Mouse (Mus musculus): ENCODE measurements around the gene Myof.

The Myof gene

GRCm38 (mm10) chr19:38042261-38042722 lies 1.1 kb downstream of the Myof start:
- no peak for DNase-seq (ENCODE audit: low read depth, low spot score)

GRCm38 (mm10) chr19:38038267-38038666 lies 5.1 kb downstream of the Myof start:
- no peak for DNase-seq (ENCODE audit: low read depth, low spot score)

GRCm38 (mm10) chr19:38035766-38036165 lies 7.6 kb downstream of the Myof start:
- DNase-seq (ENCODE audit: low read depth, low spot score) = no peak

DNA sequence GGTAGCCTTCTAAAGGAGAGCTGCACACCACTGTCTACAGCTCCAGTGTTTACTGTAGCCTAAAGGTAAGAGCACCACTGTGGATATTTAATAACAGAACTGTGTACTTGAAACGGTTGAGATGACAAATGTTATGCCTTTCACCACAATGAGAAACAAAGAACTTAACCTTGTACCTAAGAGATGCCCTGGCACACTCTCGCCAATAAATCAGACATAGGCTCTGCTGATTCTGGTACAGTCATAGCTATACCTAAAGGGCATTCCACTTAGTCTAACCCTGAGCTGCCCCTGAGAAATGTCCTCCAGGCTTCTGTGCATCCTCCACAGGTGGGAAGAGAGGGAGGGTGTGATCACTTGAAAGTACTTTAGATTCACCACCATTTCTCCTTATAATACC lies 8.7 kb downstream of the Myof start:
- DNase-seq (ENCODE audit: low read depth, low spot score) = no peak

GRCm38 (mm10) chr19:38033735-38034057 lies 9.7 kb downstream of the Myof start:
- no peak for DNase-seq (ENCODE audit: low read depth, low spot score)

DNA sequence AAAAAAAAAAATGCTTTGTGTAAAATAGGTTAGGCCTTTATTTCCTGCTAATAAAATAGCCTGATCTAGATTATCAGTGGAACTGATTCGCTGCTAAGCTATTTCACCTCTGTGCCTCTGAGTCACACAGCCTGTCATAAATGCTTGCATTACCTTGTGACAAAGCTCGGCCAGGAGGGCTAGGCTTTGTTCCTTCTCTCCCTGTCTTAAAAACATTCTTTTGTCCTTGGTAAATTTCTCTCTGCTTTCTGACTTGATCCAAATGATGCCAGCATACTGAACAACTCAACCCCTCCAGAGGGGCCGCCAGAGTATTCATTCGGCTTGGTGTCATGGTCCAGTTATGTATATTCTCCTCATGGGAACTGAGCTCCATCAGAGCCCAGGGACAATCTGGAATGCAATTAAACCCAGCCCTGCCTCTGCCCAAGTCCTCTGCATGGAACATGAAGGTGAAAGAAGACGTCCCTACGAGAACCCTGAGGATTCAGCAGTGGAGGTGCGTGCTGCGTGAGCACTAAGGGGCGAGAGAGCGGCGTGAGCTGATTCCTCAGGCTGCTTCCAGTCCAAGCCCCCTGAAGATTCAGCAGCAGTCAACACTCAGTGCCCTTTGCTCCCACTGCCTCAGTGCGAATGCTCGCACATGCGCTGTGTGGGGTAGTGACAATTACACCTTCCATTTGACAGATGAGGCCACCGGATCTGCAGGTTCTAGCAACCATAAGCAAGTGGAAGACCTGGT lies 10.2 kb downstream of the Myof start:
- no peak for DNase-seq (ENCODE audit: low read depth, low spot score)

DNA sequence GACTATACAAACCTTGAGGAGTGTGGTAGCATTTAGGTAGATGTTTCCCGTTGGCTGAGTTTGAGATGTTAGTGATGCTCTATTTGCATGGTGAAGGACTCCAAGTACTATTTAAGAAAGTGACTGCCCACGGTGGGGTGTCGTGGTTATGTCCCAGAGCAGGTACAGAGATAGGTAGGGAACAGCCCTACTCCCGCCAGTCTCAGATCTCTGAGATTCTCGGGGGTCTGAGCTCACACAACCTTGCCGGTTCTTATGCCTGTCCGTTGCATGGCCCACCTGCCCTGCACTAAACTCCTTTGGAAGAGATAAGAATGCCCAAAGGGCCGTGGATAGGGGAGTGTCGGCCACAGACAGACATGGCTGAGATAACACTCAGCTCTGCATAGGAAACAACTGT lies 12.2 kb downstream of the Myof start:
- no peak for DNase-seq (ENCODE audit: low read depth, low spot score)

DNA sequence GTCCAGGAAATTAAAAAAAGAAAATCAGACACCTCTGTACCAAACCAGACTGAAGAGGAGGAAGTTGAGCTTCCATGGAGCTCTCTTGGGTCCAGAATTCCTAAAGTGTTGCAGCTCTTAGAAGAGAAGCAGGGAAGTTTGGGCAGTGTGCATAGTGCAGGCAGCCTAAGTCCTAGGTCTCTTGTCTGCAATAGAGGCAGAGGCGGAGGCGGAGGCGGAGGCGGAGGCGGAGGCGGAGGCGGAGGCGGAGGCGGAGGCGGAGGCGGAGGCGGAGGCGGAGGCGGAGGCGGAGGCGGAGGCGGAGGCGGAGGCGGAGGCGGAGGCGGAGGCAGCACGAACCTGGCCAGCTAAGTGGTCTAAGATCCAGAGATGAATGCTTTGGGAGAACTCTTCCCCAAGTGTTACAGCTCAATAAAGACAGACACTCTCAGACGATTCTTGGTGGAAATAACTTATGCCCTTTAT lies 12.7 kb downstream of the Myof start:
- DNase-seq (ENCODE audit: low read depth, low spot score) = no peak

DNA sequence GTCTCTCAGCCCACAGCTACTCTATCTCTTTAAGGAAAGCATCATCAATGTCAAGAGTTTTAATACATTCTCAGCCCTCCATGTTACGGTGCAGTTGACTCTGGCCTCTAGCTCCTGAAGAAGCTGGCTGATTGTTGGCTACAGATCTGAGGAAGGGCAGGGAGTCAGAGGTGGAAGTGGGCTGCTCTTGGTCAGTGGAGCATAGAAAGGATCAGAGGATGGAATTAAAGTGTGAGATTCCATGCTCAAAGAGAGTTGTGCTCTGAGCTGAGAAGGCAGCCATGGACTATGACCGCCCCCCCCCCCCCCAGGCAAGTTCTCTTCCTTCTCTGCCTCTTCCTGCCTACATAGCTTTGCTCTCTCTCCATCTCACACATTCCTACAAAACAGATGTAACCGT lies 13.5 kb downstream of the Myof start:
- DNase-seq (ENCODE audit: low read depth, low spot score) = no peak

GRCm38 (mm10) chr19:38029292-38029691 lies 14.1 kb downstream of the Myof start:
- no peak for DNase-seq (ENCODE audit: low read depth, low spot score)

DNA sequence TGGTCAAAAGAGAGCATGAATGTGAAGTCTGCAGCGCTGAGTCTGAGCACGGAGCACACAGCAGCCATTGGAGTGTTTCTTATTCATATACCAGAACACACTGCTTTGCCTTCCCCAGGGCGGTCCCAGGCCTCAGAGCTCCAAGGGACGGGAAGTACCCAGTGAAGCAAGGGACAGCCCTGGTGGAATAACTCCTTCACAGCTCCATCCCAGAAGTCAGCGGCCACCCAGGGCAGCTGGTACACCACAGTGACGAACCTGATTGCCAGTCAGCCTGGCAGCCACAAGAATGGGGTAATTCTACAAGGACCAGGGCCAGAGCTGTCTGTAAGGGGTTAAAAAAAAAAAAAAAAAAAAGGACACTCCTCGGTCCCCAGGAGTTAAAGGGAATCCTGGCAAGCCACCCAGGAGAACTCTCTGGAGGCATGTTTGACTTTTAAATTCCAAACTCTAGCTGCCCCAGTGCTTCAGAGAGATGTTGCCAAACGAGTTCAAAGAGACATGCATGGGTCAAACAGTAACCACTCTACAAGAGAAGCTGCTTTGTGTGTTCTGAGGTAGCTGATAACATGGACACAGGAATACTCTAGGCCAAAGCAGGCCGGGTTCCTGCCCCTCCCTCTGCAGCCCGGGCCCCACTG lies 15.4 kb downstream of the Myof start:
- no peak for DNase-seq (ENCODE audit: low read depth, low spot score)

DNA sequence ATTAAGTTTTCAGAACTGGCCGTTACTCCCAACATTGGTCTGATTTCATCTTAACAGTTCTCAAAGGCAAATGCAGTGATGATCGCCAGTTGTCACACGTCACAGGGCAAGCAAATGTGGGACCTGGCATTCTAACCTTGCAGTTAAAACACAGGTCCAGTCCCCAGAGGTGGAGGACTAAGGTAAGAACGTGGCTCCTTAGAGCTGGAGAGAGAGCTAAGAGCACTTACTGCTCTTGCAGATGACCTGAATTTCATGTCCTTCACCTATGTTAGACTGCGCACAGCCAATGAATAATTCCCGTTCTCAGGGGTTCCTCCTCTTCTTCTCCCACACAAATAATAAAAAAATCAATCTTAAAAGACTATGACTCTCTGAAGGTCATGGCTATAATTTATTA lies 16.0 kb downstream of the Myof start:
- DNase-seq (ENCODE audit: low read depth, low spot score) = no peak

DNA sequence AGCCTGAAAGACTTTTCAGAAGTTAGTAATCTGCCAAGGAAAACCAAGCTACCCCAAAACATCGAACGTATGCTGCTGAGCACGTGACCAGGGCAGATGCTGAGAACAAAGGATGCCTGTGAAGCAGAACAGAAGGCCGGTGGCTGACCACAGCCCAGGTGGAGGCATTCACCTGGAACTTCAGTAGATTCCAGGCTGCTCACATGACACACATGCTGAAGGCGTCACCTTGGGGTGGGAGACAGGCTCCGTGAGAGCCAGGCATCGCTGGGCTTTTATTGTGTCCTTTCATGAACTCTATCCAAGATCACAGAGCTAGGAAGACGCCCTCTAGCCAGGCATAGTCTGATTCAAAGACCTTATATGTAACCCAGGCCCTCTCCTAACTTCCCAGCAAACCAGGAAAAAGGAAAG lies 17.2 kb downstream of the Myof start:
- no peak for DNase-seq (ENCODE audit: low read depth, low spot score)

GRCm38 (mm10) chr19:38025254-38026041 lies 17.9 kb downstream of the Myof start:
- DNase-seq (ENCODE audit: low read depth, low spot score) = no peak

GRCm38 (mm10) chr19:38023603-38024002 lies 19.8 kb downstream of the Myof start:
- no peak for DNase-seq (ENCODE audit: low read depth, low spot score)

DNA sequence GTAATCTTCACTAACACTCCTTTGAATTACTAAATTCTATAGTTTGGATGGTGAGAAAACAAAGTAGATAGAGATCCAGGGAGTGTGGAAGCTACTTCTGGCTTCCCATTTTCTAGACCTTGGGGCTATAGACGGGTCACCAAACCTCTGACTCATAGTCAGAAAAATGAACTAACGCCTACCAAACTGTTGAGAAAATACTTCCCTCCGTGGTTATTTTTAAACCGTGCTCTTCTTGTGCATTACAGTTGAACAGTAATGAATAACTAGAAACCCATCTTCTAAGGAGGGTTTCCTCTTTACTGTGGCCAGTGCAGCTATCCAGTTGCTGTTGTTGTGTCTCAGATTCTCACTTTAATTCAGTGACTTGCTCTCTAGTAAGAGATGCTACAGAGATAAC lies 20.7 kb downstream of the Myof start:
- DNase-seq (ENCODE audit: low read depth, low spot score) = no peak

- DNase-seq (ENCODE audit: low read depth, low spot score) = no peak
Measured at GRCm38 (mm10) chr19:38015873-38016254, 27.5 kb downstream of the Myof start.

DNA sequence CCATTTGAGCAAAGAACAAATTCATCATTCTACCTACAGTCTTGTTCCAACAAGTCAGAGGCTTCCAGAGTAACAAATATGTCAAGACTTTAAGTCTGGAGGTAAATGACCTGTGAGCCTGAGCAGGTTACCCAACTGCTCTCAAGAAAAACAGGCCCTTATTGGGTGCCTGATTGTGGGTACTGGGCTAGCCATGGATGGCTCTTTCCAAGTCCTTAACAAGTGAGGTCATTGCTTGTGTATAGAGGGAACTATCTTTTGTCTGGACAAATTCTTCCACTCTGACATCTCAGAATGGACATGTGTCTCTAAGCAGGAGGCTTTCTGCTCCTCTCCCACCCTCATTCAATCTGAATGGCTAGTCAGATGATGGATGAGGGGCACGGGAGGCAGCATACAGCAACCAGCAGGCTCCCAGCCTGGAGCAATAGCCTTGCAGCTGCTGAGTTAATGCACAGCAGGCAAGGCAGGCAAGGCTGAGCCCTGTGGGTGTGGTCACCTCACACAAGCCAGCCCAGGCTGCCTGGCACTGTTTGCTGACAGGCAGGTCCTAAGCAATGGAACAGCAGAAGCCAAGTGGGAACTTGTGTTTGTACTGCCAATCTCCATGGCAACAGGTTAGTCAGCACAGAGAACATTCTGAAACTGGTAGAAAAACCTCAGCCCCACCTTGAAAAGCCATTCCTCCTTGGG lies 28.1 kb downstream of the Myof start:
- no peak for DNase-seq (ENCODE audit: low read depth, low spot score)

DNA sequence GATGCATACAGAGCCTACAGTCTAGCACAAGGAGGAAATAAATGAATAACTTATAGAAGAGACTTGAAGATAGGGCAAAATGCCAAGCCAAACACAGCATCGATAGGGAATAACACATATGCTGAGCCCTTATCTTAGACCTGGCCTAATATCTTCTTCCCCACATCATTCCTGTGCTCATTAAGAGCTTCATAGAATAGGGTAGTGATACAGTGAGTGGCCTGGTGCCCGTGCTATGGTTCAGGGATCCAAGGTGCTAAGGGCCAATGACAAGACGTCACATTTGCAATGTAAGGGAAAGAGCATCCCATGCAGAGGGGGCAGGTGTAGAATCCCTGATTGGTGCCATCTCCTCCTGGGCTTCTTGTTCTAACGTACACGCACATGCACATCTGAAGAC lies 28.9 kb downstream of the Myof start:
- no peak for DNase-seq (ENCODE audit: low read depth, low spot score)

DNA sequence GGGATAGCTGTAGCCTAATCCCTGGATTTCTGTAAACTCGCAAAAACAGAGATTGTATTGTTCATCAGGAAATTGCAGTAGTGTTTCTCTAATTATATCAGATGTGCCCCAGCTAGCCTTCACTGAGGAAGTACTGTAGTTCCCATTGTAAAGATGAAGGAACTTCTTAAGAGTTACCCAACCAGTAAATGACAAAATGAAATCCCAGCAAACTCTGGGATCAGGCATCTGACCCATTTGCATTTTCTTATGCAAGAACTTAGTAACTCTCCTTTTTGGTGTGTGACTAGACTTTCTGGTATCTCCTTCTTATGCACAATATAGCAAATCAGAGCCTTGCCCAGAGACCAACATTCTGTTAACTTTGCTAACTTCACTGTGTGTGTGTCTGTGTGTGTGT lies 32.0 kb downstream of the Myof start:
- no peak for DNase-seq (ENCODE audit: low read depth, low spot score)

- no peak for DNase-seq (ENCODE audit: low read depth, low spot score)
Measured at GRCm38 (mm10) chr19:38004809-38005380, 38.5 kb downstream of the Myof start.
